Mouse (Mus musculus): ENCODE measurements around the gene Map3k4.

GRCm38 (mm10) chr17:12216224-12216623 lies 102.4 kb downstream of the Map3k4 start:
- TF ChIP-seq POLR2A (IDR thresholded peaks at IDR 0.05; ENCODE audit: extremely low read depth, insufficient read depth, low read length) (no peak), CTCF (IDR thresholded peaks at IDR 0.05; ENCODE audit: low read depth, low read length) (no peak)

All from liver, adult 2 months (tissue).